Mouse (Mus musculus): ENCODE measurements around the gene Olfr1471.

Gene Olfr1471

GRCm38 (mm10) chr19:13443109-13443508 lies at the start of gene Olfr1471:
Olfr1471 (plus strand) TSS chr19:13443409.
- WGBS: 69% methylated on average over 2 of the region's 2 CpGs

GRCm38 (mm10) chr19:13407549-13407948 lies 35.7 kb upstream of the Olfr1471 start, which contains the start of gene Olfr1469:
Olfr1469 (plus strand) TSS chr19:13407849.
- 81% methylated on average over 2 of the region's 2 CpGs for WGBS

GRCm38 (mm10) chr19:13455986-13456385 lies 12.8 kb downstream of the Olfr1471 start, which contains the start of gene Olfr1472:
Olfr1472 (minus strand) TSS chr19:13456086.
- 77% methylated on average over 1 of the region's 1 CpGs for WGBS

- 85% methylated on average over 4 of the region's 4 CpGs for WGBS
Observed at GRCm38 (mm10) chr19:13469265-13469664, 26.1 kb downstream of the Olfr1471 start, which contains the start of gene Olfr1474. Olfr1474 (plus strand) TSS chr19:13469565.

GRCm38 (mm10) chr19:13480096-13480495 lies 36.9 kb downstream of the Olfr1471 start, which contains the start of gene Olfr1475:
Olfr1475 (minus strand) TSS chr19:13480196.

GRCm38 (mm10) chr19:13500246-13500645 lies 57.0 kb downstream of the Olfr1471 start, which contains the start of gene Olfr1477:
Olfr1477 (plus strand) TSS chr19:13500546.
- WGBS: 64% methylated on average over 3 of the region's 3 CpGs

Measured in cerebral cortex, adult 2 months (tissue).